Mouse (Mus musculus) G1E (cell line): ENCODE measurements around the gene Rpl35.

ENCODE experiments used
- CTCF ChIP-seq: IDR thresholded peaks from 2 replicates; pipeline ENCODE4 v1.5.1; 2012; ENCODE audit warnings: low read depth, low read length, inconsistent platforms, mixed read lengths
- GATA1 ChIP-seq: IDR thresholded peaks from 2 replicates; pipeline ENCODE4 v1.6.1; 2012; ENCODE audit warnings: borderline replicate concordance, low read length, inconsistent platforms, mixed read lengths
- POLR2AphosphoS5 ChIP-seq: IDR thresholded peaks from 2 replicates; pipeline ENCODE4 v1.6.1; 2012; ENCODE audit warnings: low read depth, low read length, inconsistent platforms; ENCODE audit not compliant: insufficient replicate concordance

DNA sequence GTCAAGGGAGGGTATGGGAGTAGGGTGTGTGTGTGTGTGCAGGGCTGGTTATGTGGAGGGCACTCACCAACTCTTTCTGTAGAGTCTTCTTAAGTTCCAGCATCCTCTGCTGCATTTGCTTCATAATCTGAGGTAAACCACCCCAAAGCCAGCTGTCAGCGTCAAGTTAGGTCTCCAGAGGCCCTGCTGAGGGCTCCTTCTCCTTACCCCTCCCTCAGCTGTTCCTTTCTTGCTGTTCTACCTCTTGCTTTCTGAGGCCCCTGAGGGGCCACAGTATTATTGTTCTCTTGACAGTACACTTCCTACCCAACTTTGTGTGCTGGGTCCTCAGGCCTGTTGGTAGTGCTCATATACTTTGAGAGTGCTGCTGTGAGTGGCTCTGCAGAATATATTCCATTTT, 14.6 kb upstream of the Rpl35 start:
- TF ChIP-seq CTCF (no peak), POLR2AphosphoS5 (no peak), GATA1 (no peak)
